Mouse (Mus musculus) spleen, adult 2 months (tissue): ENCODE results near the gene Cps1. TPM values are rescaled to one million over a fixed set of nuclear protein-coding genes. Genes with fewer than 3 reads are reported as not detected.

Experiments
- DNase-seq, 2 experiments: peaks; one replicate each; pipeline versions ENCODE4 v3.0.0 to v3.0.0-alpha.2; 2012 to 2021; ENCODE audit warnings: low spot score in 2 of 2, low read depth in 1 of 2
- H3K27ac ChIP-seq: fragments of 200-500 bp; 2 replicates; pipeline ENCODE4 v1.5.1; 2012; ENCODE audit warnings: low read length, inconsistent platforms; ENCODE audit not compliant: insufficient read depth
- H3K27me3 ChIP-seq: fragments of 200-500 bp; 2 replicates; pipeline ENCODE4 v1.6.1; 2012; ENCODE audit warnings: mild to moderate bottlenecking, moderate library complexity, low read length, inconsistent platforms; ENCODE audit not compliant: control insufficient read depth, insufficient read depth
- H3K36me3 ChIP-seq: fragments of 200-500 bp; 2 replicates; pipeline ENCODE4 v1.6.1; 2012; ENCODE audit warnings: mild to moderate bottlenecking, low read length, inconsistent platforms; ENCODE audit not compliant: control insufficient read depth, insufficient read depth
- H3K4me1 ChIP-seq: fragments of 200-500 bp; 2 replicates; pipeline ENCODE4 v1.6.1; 2011; ENCODE audit warnings: inconsistent platforms; ENCODE audit not compliant: control insufficient read depth, insufficient read depth, insufficient read length
- H3K4me3 ChIP-seq: fragments of 200-500 bp; 2 replicates; pipeline ENCODE4 v1.5.1; 2011; ENCODE audit warnings: mild to moderate bottlenecking, inconsistent platforms; ENCODE audit not compliant: insufficient read depth, insufficient read length; ENCODE audit errors: extremely low read depth
- CTCF ChIP-seq: fragments of 200-500 bp; IDR thresholded peaks from 2 replicates; pipeline ENCODE4 v1.5.1; 2011; ENCODE audit warnings: mild to moderate bottlenecking, inconsistent platforms; ENCODE audit not compliant: insufficient read depth, insufficient read length, insufficient replicate concordance; ENCODE audit errors: extremely low read depth
- POLR2A ChIP-seq: fragments of 200-500 bp; IDR thresholded peaks from 2 replicates; pipeline ENCODE4 v1.6.1; 2011; ENCODE audit warnings: low read depth, low read length, inconsistent platforms
- WGBS: fragments of 180-500 bp; shearing (Covaris S2); methylation state at CpG from one replicate; pipeline ENCODE4 v1.1.7; 2018; 5-methylcytosine and 5-hydroxymethylcytosine counted together
- polyA plus RNA-seq: library from polyadenylated mRNA; depleted of rRNA; stranded (reverse); fragments of >200 nt; gene quantifications from 2 replicates; pipeline ENCODE4 v1.2.3, GENCODE M21; 2012; rRNA removed

Cps1 gene
- polyA plus RNA-seq, 1 experiment: 0.04 TPM

- TF ChIP-seq CTCF: no peak
- no peak for TF ChIP-seq POLR2A
- no peak for DNase-seq
- Histone ChIP-seq H3K36me3 (no peaks in the 10 kb centered on the region), H3K27me3 (no peaks in the 10 kb centered on the region), H3K27ac (no peak overlapping the region), H3K4me3 (no peak overlapping the region), H3K4me1 (no peaks in the 10 kb centered on the region)
These were observed 145.6 kb downstream of the Cps1 start for GRCm38 (mm10) chr1:67268450-67268849.

DNA sequence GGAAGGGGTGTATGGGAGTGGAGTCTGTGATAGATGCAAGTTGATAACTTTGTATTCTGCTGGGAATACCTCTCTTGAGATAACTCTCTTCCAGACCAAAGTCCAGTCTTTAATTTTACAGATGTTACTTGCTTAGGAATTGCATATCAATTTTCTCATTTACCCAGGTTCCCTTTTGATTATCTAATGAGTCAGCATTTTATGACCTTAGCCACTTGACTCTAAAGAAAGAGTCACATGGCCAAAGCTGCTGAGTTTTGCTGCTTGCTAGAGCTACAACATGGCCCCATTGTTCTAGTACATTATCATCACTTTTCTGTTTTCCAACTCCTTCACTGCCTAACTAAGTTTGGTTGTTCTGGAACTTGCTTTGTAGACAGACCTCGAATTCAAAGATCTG lies 153.4 kb downstream of the Cps1 start:
- H3K4me1 ChIP-seq: no peaks in the 10 kb centered on the region
- no peaks in the 10 kb centered on the region for H3K36me3 ChIP-seq
- H3K27ac ChIP-seq: no peak overlapping the region
- 77% methylated on average over 1 of the region's 1 CpGs for WGBS
- H3K4me3 ChIP-seq: no peak overlapping the region
- no peak for TF ChIP-seq CTCF
- TF ChIP-seq POLR2A: no peak
- DNase-seq: no peak
- no peaks in the 10 kb centered on the region for H3K27me3 ChIP-seq

Other genes with a start within 250 kb of the Cps1 start
- gene Myl1, start 177.6 kb upstream of the Cps1 start, polyA plus RNA-seq: not detected in 2 replicates
- gene Lancl1, start 84.2 kb upstream of the Cps1 start, polyA plus RNA-seq: 32.6 and 46.9 TPM in 2 replicates